Mouse (Mus musculus): ENCODE measurements around the gene Faap20.
"Not testable (repeated sequence)": the region's sequence is repeated elsewhere in the genome, so short reads cannot be mapped to it uniquely, and the experiment has no call there.

DNA sequence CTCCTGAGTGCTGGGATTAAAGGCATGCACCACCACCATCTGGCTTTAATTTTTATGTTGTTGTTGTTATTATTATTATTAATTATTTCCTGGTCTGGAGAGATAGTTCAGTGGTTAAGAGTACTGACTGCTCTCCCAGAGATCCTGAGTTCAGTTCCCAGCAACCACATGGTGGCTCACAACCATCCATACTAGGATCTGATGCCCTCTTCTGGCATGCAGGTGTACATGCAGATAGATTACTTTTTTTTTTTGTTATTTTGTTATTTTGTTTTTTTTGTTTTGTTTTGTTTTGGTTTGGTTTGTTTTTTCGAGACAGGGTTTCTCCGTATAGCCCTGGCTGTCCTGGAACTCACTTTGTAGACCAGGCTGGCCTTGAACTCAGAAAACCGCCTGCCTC is 1.5 kb upstream of the Faap20 start:
- not testable (repeated sequence) for TF ChIP-seq CTCF, POLR2A (IDR thresholded peaks at IDR 0.05; ENCODE audit: extremely low read depth, insufficient read depth, low read length)

Measured in cortical plate, adult 2 months (tissue).